ENCODE assay signal across 32 mouse cellular contexts in genomic region chr12:35329699-35330098, GRCm38 (mm10).
"Had no signal": no experiment of that assay in that cellular context is flagged by ENCODE, and none has a peak within 500 bp of the region (broad histone marks: within the 10 kb centered on the region; RNA-seq: fewer than 3 reads in every experiment).

No protein-coding gene starts in this region.

- ATAC-seq: liver, embryonic 12.5 days; liver, postnatal 0 days; lung, postnatal 0 days; midbrain, embryonic 13.5 days; midbrain, embryonic 15.5 days; midbrain, embryonic 16.5 days had no signal

- H3K36me3 ChIP-seq: limb, embryonic 10.5 days; limb, embryonic 12.5 days; limb, embryonic 13.5 days; limb, embryonic 15.5 days; liver, embryonic 12.5 days; liver, embryonic 13.5 days; liver, embryonic 15.5 days; lung, embryonic 15.5 days; midbrain, embryonic 10.5 days; midbrain, embryonic 12.5 days; midbrain, embryonic 13.5 days; midbrain, embryonic 15.5 days; neural tube, embryonic 12.5 days had no signal

- H3K4me2 ChIP-seq: limb, embryonic 12.5 days; limb, embryonic 13.5 days; limb, embryonic 15.5 days; liver, embryonic 11.5 days; liver, embryonic 12.5 days; liver, embryonic 13.5 days; liver, embryonic 15.5 days; lung, embryonic 14.5 days; lung, embryonic 15.5 days; midbrain, embryonic 11.5 days; midbrain, embryonic 12.5 days; midbrain, embryonic 13.5 days; midbrain, embryonic 15.5 days; neural tube, embryonic 12.5 days had no signal

- H3K4me3 ChIP-seq: limb, embryonic 10.5 days; limb, embryonic 12.5 days; limb, embryonic 13.5 days; limb, embryonic 15.5 days; liver, embryonic 12.5 days; liver, embryonic 13.5 days; liver, embryonic 15.5 days; lung, embryonic 15.5 days; megakaryocyte, embryonic 14.5 days; midbrain, embryonic 10.5 days; midbrain, embryonic 12.5 days; midbrain, embryonic 13.5 days; midbrain, embryonic 15.5 days; myocyte; neural tube, embryonic 12.5 days had no signal

- H3K9me3 ChIP-seq: limb, embryonic 10.5 days; limb, embryonic 12.5 days; limb, embryonic 13.5 days; limb, embryonic 15.5 days; liver, embryonic 12.5 days; liver, embryonic 13.5 days; liver, embryonic 15.5 days; lung, embryonic 15.5 days; midbrain, embryonic 10.5 days; midbrain, embryonic 12.5 days; midbrain, embryonic 13.5 days; midbrain, embryonic 15.5 days; neural tube, embryonic 12.5 days had no signal

- DNase-seq: left cerebral cortex, postnatal 4 days; liver; liver, embryonic 13.5 days; liver, postnatal 0 days; lung, adult 18-20 months; lung, adult 2 months; lung, embryonic 14.5 days; lung, postnatal 10 days; lung, postnatal 14 days; lung, postnatal 36 days; lung, postnatal 4 days; midbrain, embryonic 14.5 days had no signal

- H3K27me3 ChIP-seq: limb, embryonic 12.5 days; limb, embryonic 13.5 days; limb, embryonic 15.5 days; liver, embryonic 12.5 days; liver, embryonic 13.5 days; liver, embryonic 15.5 days; lung, embryonic 15.5 days; megakaryocyte, embryonic 14.5 days; midbrain, embryonic 12.5 days; midbrain, embryonic 13.5 days; midbrain, embryonic 15.5 days; neural tube, embryonic 12.5 days had no signal

- H3K9ac ChIP-seq: limb, embryonic 12.5 days; limb, embryonic 13.5 days; limb, embryonic 15.5 days; liver, embryonic 12.5 days; liver, embryonic 13.5 days; liver, embryonic 14.5 days; liver, embryonic 15.5 days; liver, postnatal 0 days; lung, embryonic 14.5 days; lung, embryonic 15.5 days; midbrain, embryonic 12.5 days; midbrain, embryonic 13.5 days; midbrain, embryonic 15.5 days; neural tube, embryonic 12.5 days had no signal

- H3K4me1 ChIP-seq: limb, embryonic 10.5 days; limb, embryonic 12.5 days; limb, embryonic 13.5 days; limb, embryonic 15.5 days; liver, embryonic 12.5 days; liver, embryonic 13.5 days; liver, embryonic 15.5 days; lung, embryonic 15.5 days; megakaryocyte, embryonic 14.5 days; midbrain, embryonic 10.5 days; midbrain, embryonic 12.5 days; midbrain, embryonic 13.5 days; midbrain, embryonic 15.5 days; neural tube, embryonic 12.5 days had no signal

- H3K27ac ChIP-seq: limb, embryonic 10.5 days; limb, embryonic 12.5 days; limb, embryonic 13.5 days; limb, embryonic 15.5 days; liver, embryonic 12.5 days; liver, embryonic 13.5 days; liver, embryonic 14.5 days; liver, embryonic 15.5 days; lung, embryonic 15.5 days; macrophage; midbrain, embryonic 10.5 days; midbrain, embryonic 12.5 days; midbrain, embryonic 13.5 days; midbrain, embryonic 15.5 days; neural tube, embryonic 12.5 days had no signal
